Mouse (Mus musculus): ENCODE measurements at regions not wholly inside any gene's neighbourhood (a gene's known extent, or its start where the extent isn't known, plus 50 kb on each side); places are given as distances from the start of the nearest gene placed in this dataset.

DNA sequence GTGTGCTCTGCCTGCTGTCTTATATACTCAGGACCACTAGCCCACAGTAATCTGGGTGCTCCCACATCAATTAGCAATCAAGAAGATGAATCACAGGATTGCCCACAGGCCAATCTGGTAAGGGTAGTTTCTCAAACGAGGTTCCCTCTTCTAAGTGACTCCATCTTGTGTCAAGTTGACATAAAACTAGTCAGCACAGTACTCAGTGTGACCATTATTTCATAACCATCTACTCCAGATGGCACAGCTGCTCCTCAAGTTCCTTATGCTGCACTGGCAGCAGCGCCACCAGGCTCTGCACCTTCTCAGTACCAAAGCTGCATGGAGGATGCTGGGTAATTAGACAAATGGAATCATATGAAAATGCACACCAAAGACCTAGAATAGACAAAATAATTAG lies 175.6 kb upstream of the B3galt2 start:
- H3K27ac ChIP-seq (replicated peaks; ENCODE audit: low read depth, low read length): no peak overlapping the region
- no peak overlapping the region for H3K4me3 ChIP-seq (ENCODE audit: low read depth, low read length)
- 56% methylated on average over 2 of the region's 2 CpGs for WGBS

DNA sequence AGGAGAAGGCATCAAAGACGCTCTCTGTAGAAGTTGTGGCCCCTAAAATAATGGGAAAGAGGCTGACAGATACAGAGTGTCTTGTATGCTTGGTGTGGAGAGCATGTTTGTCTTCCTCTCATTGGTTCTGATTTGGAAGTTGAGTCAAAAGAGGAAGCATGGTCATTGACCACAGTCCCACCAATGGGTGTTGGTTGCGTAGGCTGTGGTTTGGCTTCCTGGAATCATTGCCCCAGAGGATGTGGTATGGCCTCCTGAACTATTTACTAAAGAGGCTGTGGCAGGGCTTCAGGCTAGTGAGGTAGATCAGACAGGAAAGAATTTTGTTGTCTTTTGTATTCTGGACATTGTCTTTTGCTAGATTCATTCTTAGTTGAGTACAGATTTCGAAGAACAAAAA lies 174.4 kb upstream of the B3galt2 start:
- H3K9ac ChIP-seq (ENCODE audit: low read length): no peak overlapping the region
- no peak overlapping the region for H3K4me3 ChIP-seq (ENCODE audit: low read depth, low read length)
- no peak overlapping the region for H3K27ac ChIP-seq (replicated peaks; ENCODE audit: low read depth, low read length)
- no peak overlapping the region for H3K4me2 ChIP-seq (ENCODE audit: low read depth, severe bottlenecking)
- ATAC-seq (ENCODE audit: insufficient number of reproducible peaks, low FRiP score, low TSS enrichment, low read depth) (no peak), DNase-seq (ENCODE audit: low spot score) (no peak)
- H3K27me3 ChIP-seq (ENCODE audit: control insufficient read depth, insufficient read depth, low read length): no peaks in the 10 kb centered on the region
- no peaks in the 10 kb centered on the region for H3K4me1 ChIP-seq (ENCODE audit: control insufficient read depth, insufficient read depth, low read length)
- H3K36me3 ChIP-seq (ENCODE audit: control insufficient read depth, insufficient read depth, low read length): no peaks in the 10 kb centered on the region
- 85% methylated on average over 3 of the region's 3 CpGs for WGBS
- no peaks in the 10 kb centered on the region for H3K9me3 ChIP-seq (ENCODE audit: control insufficient read depth, low read length)

More for the DNA sequence above, 175.6 kb upstream of the B3galt2 start:
- Histone ChIP-seq H3K9me3 (ENCODE audit: control insufficient read depth, low read length) (no peaks in the 10 kb centered on the region), H3K27me3 (ENCODE audit: control insufficient read depth, insufficient read depth, low read length) (no peaks in the 10 kb centered on the region), H3K9ac (ENCODE audit: low read length) (no peak overlapping the region), H3K4me1 (ENCODE audit: control insufficient read depth, insufficient read depth, low read length) (no peaks in the 10 kb centered on the region), H3K4me2 (ENCODE audit: low read depth, severe bottlenecking) (no peak overlapping the region), H3K36me3 (ENCODE audit: control insufficient read depth, insufficient read depth, low read length) (no peaks in the 10 kb centered on the region)
- DNase-seq (ENCODE audit: low spot score) (no peak), ATAC-seq (ENCODE audit: insufficient number of reproducible peaks, low FRiP score, low TSS enrichment, low read depth) (0 out of 2 replicates have a peak, but pooled peaks have one; percentile 26)

DNA sequence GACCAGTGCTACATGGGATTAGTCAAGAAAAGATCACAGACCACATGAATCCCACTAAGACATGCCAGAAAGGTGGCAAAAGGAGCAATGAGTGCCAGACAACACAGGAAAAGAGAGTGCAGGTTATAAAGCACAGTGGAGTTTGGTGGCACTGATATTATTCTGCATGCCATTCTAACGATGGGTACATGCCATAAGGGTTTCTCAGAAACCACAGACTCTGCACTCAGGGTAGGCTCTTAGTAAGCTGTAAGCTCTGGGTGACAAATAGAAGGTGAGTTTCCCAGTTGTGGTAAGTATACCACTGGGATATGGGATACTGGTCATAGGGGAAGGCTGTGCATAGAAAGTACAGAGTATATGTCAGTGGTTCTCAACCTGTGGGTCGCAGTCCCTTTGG lies 165.1 kb upstream of the B3galt2 start:
- H3K27ac ChIP-seq (replicated peaks; ENCODE audit: low read depth, low read length): no peak overlapping the region
- no peaks in the 10 kb centered on the region for H3K27me3 ChIP-seq (ENCODE audit: control insufficient read depth, insufficient read depth, low read length)
- ATAC-seq (ENCODE audit: insufficient number of reproducible peaks, low FRiP score, low TSS enrichment, low read depth) (no peak), DNase-seq (ENCODE audit: low spot score) (no peak)
- no peaks in the 10 kb centered on the region for H3K9me3 ChIP-seq (ENCODE audit: control insufficient read depth, low read length)
- H3K4me1 ChIP-seq (ENCODE audit: control insufficient read depth, insufficient read depth, low read length): no peaks in the 10 kb centered on the region
- no peaks in the 10 kb centered on the region for H3K36me3 ChIP-seq (ENCODE audit: control insufficient read depth, insufficient read depth, low read length)
- H3K4me2 ChIP-seq (ENCODE audit: low read depth, severe bottlenecking): no peak overlapping the region
- no peak overlapping the region for H3K4me3 ChIP-seq (ENCODE audit: low read depth, low read length)
- 94% methylated on average over 2 of the region's 2 CpGs for WGBS
- no peak overlapping the region for H3K9ac ChIP-seq (ENCODE audit: low read length)

DNA sequence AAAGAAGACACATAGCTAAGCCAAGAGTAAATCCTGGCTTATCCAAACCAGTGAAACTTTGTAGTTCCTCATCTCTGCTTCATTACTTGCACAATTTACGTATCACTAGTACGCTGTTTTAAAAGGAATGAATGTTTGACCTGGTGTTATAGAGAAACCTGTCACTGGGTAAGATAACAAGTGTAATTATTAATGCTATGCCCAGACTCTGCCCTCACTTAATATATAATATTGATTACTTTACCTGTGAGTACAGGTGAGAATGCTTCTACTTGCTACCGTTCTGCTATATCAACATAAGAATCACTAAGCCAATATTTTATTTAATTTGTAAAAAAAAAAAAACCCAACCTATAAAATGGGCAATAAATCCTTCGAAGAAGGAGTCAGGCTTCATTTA lies 157.1 kb upstream of the B3galt2 start:
- no peak for DNase-seq (ENCODE audit: low spot score)

DNA sequence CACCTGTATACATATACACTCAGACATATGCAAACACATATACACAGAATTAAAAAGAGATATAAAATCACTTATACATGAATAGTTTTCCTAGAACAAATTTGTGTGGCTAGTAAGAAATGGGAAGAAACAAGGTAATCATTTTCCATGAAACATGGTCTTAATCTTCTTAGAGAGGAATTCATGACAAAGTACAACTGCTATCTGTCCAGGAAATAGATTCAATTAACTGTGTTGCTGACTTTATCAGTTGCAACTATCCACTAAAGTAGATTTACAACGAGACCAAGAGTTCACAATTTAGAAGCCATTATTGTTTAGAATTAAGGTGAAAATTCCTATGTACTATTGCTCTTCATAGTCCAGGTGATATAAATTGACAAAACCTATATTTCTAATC lies 155.5 kb upstream of the B3galt2 start:
- 85% methylated on average over 1 of the region's 1 CpGs for WGBS
- H3K27me3 ChIP-seq (ENCODE audit: control insufficient read depth, insufficient read depth, low read length): no peaks in the 10 kb centered on the region
- DNase-seq (ENCODE audit: low spot score) (no peak), ATAC-seq (ENCODE audit: insufficient number of reproducible peaks, low FRiP score, low TSS enrichment, low read depth) (no peak)
- no peaks in the 10 kb centered on the region for H3K4me1 ChIP-seq (ENCODE audit: control insufficient read depth, insufficient read depth, low read length)
- no peaks in the 10 kb centered on the region for H3K9me3 ChIP-seq (ENCODE audit: control insufficient read depth, low read length)
- no peaks in the 10 kb centered on the region for H3K36me3 ChIP-seq (ENCODE audit: control insufficient read depth, insufficient read depth, low read length)
- H3K4me3 ChIP-seq (ENCODE audit: low read depth, low read length): no peak overlapping the region
- H3K9ac ChIP-seq (ENCODE audit: low read length): no peak overlapping the region
- no peak overlapping the region for H3K27ac ChIP-seq (replicated peaks; ENCODE audit: low read depth, low read length)
- no peak overlapping the region for H3K4me2 ChIP-seq (ENCODE audit: low read depth, severe bottlenecking)

More for the DNA sequence above, 157.1 kb upstream of the B3galt2 start:
- no peak overlapping the region for H3K4me2 ChIP-seq (ENCODE audit: low read depth, severe bottlenecking)
- H3K4me3 ChIP-seq (ENCODE audit: low read depth, low read length): no peak overlapping the region
- no peaks in the 10 kb centered on the region for H3K4me1 ChIP-seq (ENCODE audit: control insufficient read depth, insufficient read depth, low read length)
- ATAC-seq (ENCODE audit: insufficient number of reproducible peaks, low FRiP score, low TSS enrichment, low read depth): no peak
- no peak overlapping the region for H3K9ac ChIP-seq (ENCODE audit: low read length)
- H3K27me3 ChIP-seq (ENCODE audit: control insufficient read depth, insufficient read depth, low read length): no peaks in the 10 kb centered on the region
- H3K9me3 ChIP-seq (ENCODE audit: control insufficient read depth, low read length): no peaks in the 10 kb centered on the region
- 90% methylated on average over 4 of the region's 4 CpGs for WGBS
- H3K36me3 ChIP-seq (ENCODE audit: control insufficient read depth, insufficient read depth, low read length): no peaks in the 10 kb centered on the region
- no peak overlapping the region for H3K27ac ChIP-seq (replicated peaks; ENCODE audit: low read depth, low read length)

DNA sequence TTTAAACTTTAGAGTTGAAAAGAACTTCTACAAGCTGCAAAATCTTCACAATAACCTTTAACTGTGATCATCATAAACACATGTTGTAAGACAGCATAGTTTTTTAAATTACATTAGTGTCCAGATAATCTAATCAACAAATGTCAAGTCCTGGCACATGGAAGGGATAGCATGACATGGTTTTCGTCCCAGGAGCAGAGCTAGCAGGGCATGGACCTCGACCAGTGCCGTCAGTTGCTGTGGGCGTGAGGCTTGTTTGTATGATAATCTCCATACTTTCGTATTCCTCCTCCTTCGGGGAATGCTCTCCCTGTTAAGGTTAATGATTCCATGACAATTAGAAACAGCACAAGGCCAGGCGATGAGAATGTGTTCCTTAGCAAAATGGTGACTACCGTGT lies 143.4 kb upstream of the B3galt2 start:
- Histone ChIP-seq H3K4me1 (ENCODE audit: control insufficient read depth, insufficient read depth, low read length) (no peaks in the 10 kb centered on the region), H3K27ac (replicated peaks; ENCODE audit: low read depth, low read length) (no peak overlapping the region), H3K4me2 (ENCODE audit: low read depth, severe bottlenecking) (no peak overlapping the region), H3K27me3 (ENCODE audit: control insufficient read depth, insufficient read depth, low read length) (no peaks in the 10 kb centered on the region), H3K36me3 (ENCODE audit: control insufficient read depth, insufficient read depth, low read length) (no peaks in the 10 kb centered on the region), H3K9ac (ENCODE audit: low read length) (no peak overlapping the region), H3K4me3 (ENCODE audit: low read depth, low read length) (no peak overlapping the region), H3K9me3 (ENCODE audit: control insufficient read depth, low read length) (no peaks in the 10 kb centered on the region)
- DNase-seq (ENCODE audit: low spot score): no peak
- ATAC-seq (ENCODE audit: insufficient number of reproducible peaks, low FRiP score, low TSS enrichment, low read depth): no peak
- WGBS: 79% methylated on average over 8 of the region's 8 CpGs

DNA sequence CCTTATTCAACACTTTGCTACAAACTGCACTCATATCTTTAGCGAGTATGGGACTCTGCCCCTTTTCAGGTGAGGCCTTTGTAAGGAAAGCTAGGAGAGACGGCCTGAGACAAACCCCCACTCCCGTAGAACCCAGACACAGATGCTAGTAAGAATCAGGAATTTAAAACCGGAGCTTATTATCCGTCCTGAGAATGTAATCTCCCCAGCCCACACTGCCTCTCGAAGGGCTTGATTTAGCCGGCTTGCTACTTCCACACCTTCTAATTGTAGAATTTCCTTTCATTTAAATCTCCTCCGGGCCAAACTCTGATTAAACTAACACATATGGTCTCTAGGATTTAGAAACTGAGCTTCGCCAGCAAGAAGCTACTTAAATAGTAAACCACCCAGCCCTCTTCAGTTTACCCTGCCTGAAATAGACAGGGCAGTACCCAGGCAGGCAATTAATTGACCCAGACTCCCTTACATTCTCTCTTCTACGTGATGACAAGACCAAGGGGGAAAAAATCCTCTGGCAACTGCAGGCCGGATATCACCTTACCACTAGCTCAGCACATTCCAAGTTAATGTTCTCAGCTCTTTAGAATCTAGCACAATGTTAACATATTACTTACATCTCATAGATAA lies 136.9 kb upstream of the B3galt2 start:
- DNase-seq (ENCODE audit: low spot score) (peak; percentile 21), ATAC-seq (ENCODE audit: insufficient number of reproducible peaks, low FRiP score, low TSS enrichment, low read depth) (peak; percentile 75)
- Histone ChIP-seq H3K4me3 (ENCODE audit: low read depth, low read length) (no peak overlapping the region), H3K4me1 (ENCODE audit: control insufficient read depth, insufficient read depth, low read length) (no peaks in the 10 kb centered on the region), H3K36me3 (ENCODE audit: control insufficient read depth, insufficient read depth, low read length) (no peaks in the 10 kb centered on the region), H3K27me3 (ENCODE audit: control insufficient read depth, insufficient read depth, low read length) (no peaks in the 10 kb centered on the region), H3K4me2 (ENCODE audit: low read depth, severe bottlenecking) (no peak overlapping the region), H3K27ac (replicated peaks; ENCODE audit: low read depth, low read length) (no peak overlapping the region), H3K9me3 (ENCODE audit: control insufficient read depth, low read length) (no peaks in the 10 kb centered on the region), H3K9ac (ENCODE audit: low read length) (no peak overlapping the region)
- 49% methylated on average over 11 of the region's 11 CpGs for WGBS

DNA sequence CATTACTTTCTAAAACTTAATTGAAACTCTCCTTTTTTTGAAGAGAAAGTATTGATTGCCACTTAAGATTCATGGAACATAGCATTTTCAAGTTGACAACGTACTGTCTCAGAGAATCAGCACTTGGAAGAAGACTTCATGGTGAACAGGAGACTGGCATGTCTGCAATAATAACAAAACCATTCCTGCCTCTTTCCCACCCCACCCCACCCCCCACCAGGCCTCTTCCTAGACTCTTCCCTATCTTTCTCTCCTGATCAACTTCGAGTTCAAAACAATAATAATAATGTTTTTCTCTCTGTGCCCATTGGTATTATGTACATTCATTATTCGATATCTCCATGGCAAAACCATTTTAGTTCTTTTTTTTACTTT lies 136.4 kb upstream of the B3galt2 start:
- ATAC-seq (ENCODE audit: insufficient number of reproducible peaks, low FRiP score, low TSS enrichment, low read depth) (no peak), DNase-seq (ENCODE audit: low spot score) (no peak)
- no peaks in the 10 kb centered on the region for H3K27me3 ChIP-seq (ENCODE audit: control insufficient read depth, insufficient read depth, low read length)
- H3K4me3 ChIP-seq (ENCODE audit: low read depth, low read length): no peak overlapping the region
- no peaks in the 10 kb centered on the region for H3K9me3 ChIP-seq (ENCODE audit: control insufficient read depth, low read length)
- WGBS: 84% methylated on average over 3 of the region's 3 CpGs
- H3K9ac ChIP-seq (ENCODE audit: low read length): no peak overlapping the region
- H3K36me3 ChIP-seq (ENCODE audit: control insufficient read depth, insufficient read depth, low read length): no peaks in the 10 kb centered on the region
- no peak overlapping the region for H3K4me2 ChIP-seq (ENCODE audit: low read depth, severe bottlenecking)
- H3K27ac ChIP-seq (replicated peaks; ENCODE audit: low read depth, low read length): no peak overlapping the region
- no peaks in the 10 kb centered on the region for H3K4me1 ChIP-seq (ENCODE audit: control insufficient read depth, insufficient read depth, low read length)

DNA sequence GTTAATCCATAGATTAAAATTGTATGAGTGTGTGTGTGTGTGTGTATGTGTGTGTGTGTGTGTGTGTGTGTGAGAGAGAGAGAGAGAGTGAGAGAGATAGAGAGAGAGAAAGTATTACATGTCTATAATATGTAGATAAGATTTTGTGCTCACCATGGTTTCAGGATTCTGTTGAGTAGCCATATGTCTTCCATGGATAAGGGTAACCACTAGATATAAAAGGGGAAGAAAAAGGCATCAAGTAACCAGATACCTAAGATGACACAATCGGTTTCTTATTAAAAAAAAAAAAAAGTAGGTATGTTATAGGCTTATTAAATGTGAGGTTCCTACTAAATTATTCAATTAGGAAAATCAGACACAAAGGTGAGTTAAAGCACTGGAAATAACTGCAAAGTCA lies 135.1 kb upstream of the B3galt2 start:
- Histone ChIP-seq H3K4me2 (ENCODE audit: low read depth, severe bottlenecking) (no peak overlapping the region), H3K27me3 (ENCODE audit: control insufficient read depth, insufficient read depth, low read length) (no peaks in the 10 kb centered on the region), H3K27ac (replicated peaks; ENCODE audit: low read depth, low read length) (no peak overlapping the region), H3K36me3 (ENCODE audit: control insufficient read depth, insufficient read depth, low read length) (no peaks in the 10 kb centered on the region), H3K9me3 (ENCODE audit: control insufficient read depth, low read length) (no peaks in the 10 kb centered on the region), H3K4me1 (ENCODE audit: control insufficient read depth, insufficient read depth, low read length) (no peaks in the 10 kb centered on the region), H3K9ac (ENCODE audit: low read length) (no peak overlapping the region), H3K4me3 (ENCODE audit: low read depth, low read length) (no peak overlapping the region)
- ATAC-seq (ENCODE audit: insufficient number of reproducible peaks, low FRiP score, low TSS enrichment, low read depth) (no peak), DNase-seq (ENCODE audit: low spot score) (no peak)
- 94% methylated on average over 1 of the region's 1 CpGs for WGBS
